Mouse (Mus musculus) midbrain, embryonic 10.5 days (tissue): ENCODE measurements around the gene Iltifb. TPM values are rescaled to one million over a fixed set of nuclear protein-coding genes. Genes with fewer than 3 reads are reported as not detected.
"Not testable (repeated sequence)": the region's sequence is repeated elsewhere in the genome, so short reads cannot be mapped to it uniquely, and the experiment has no call there.

Experiments used
- DNase-seq: peaks from one replicate; pipeline ENCODE4 v3.0.0-alpha.2; 2017; ENCODE audit warnings: low spot score
- H3K27ac ChIP-seq: fragments of 300-500 bp; sonication (generic); replicated peaks from 2 replicates; pipeline ENCODE4 v1.5.1; 2016; ENCODE audit warnings: mild to moderate bottlenecking
- H3K27me3 ChIP-seq: fragments of 300-500 bp; sonication (generic); 2 replicates; pipeline ENCODE4 v1.6.1; 2016; ENCODE audit warnings: low read depth, mild to moderate bottlenecking; ENCODE audit not compliant: poor library complexity, severe bottlenecking
- H3K36me3 ChIP-seq: fragments of 300-500 bp; sonication (generic); 2 replicates; pipeline ENCODE4 v1.6.1; 2016; ENCODE audit warnings: mild to moderate bottlenecking, moderate library complexity
- H3K4me1 ChIP-seq: fragments of 300-500 bp; sonication (generic); 2 replicates; pipeline ENCODE4 v1.6.1; 2016
- H3K4me3 ChIP-seq: fragments of 300-500 bp; sonication (generic); 2 replicates; pipeline ENCODE4 v1.5.1; 2016; ENCODE audit warnings: mild to moderate bottlenecking, moderate library complexity
- H3K9me3 ChIP-seq: fragments of 300-500 bp; sonication (generic); replicated peaks from 2 replicates; pipeline ENCODE4 v1.6.1; 2016; ENCODE audit warnings: mild to moderate bottlenecking
- WGBS: fragments of 180-500 bp; shearing (Covaris S2); methylation state at CpG from one replicate; pipeline ENCODE4 v1.1.7; 2016; 5-methylcytosine and 5-hydroxymethylcytosine counted together
- polyA plus RNA-seq: library from polyadenylated mRNA; unstranded; fragments of >200 nt; fragmentation: Nextera tagmentation; extraction: Ambion mirVana; gene quantifications from 2 replicates; pipeline ENCODE4 v1.2.1, GENCODE M21; 2016

Iltifb gene
- polyA plus RNA-seq, 1 experiment from 2014 or later: not detected

- H3K36me3 ChIP-seq, H3K9me3 ChIP-seq, H3K27me3 ChIP-seq, DNase-seq, H3K27ac ChIP-seq, H3K4me3 ChIP-seq, H3K4me1 ChIP-seq: not testable (repeated sequence)
- 90% methylated on average over 11 of the region's 11 CpGs for WGBS
Observed at GRCm38 (mm10) chr10:118249006-118249595, 45.7 kb downstream of the Iltifb start.

GRCm38 (mm10) chr10:118240680-118241079, 54.2 kb downstream of the Iltifb start, which contains the start of gene Gm32717:
Gene Gm32717, minus strand, starts transcription at chr10:118240780.
- no CpG with 5 or more reads among the region's 13 CpGs for WGBS
- not testable (repeated sequence) for H3K9me3 ChIP-seq, H3K4me1 ChIP-seq, H3K27me3 ChIP-seq, H3K27ac ChIP-seq, H3K36me3 ChIP-seq, H3K4me3 ChIP-seq, DNase-seq

Other genes with a start within 250 kb of the Iltifb start
- 53.8 and 56.2 TPM in 2 replicates for gene Mdm1, start 153.2 kb downstream of the Iltifb start, polyA plus RNA-seq
- 0.10 TPM in 1 of 2 replicates, not detected in the other for gene Il22, start 90.1 kb downstream of the Iltifb start, polyA plus RNA-seq
- gene Gm32717, start 54.3 kb downstream of the Iltifb start, polyA plus RNA-seq: 0.11 TPM in 1 of 2 replicates, not detected in the other
- 0.11 TPM in 1 of 2 replicates, not detected in the other for gene Gm32802, start 36.4 kb downstream of the Iltifb start, polyA plus RNA-seq
- not detected in 2 replicates for gene Gm9040, start 31.9 kb upstream of the Iltifb start, polyA plus RNA-seq
- gene Gm9044, start 37.4 kb upstream of the Iltifb start, polyA plus RNA-seq: not detected in 2 replicates
- gene Gm9045, start 42.8 kb upstream of the Iltifb start, polyA plus RNA-seq: 0.06 and 0.12 TPM in 2 replicates
- not detected in 2 replicates for gene Gm9046, start 48.2 kb upstream of the Iltifb start, polyA plus RNA-seq
- gene Gm9048, start 53.6 kb upstream of the Iltifb start, polyA plus RNA-seq: not detected in 2 replicates
- 0.06 and 0.12 TPM in 2 replicates for gene Gm9049, start 59.1 kb upstream of the Iltifb start, polyA plus RNA-seq
- not detected in 2 replicates for gene Ifng, start 146.0 kb upstream of the Iltifb start, polyA plus RNA-seq